Mouse (Mus musculus): ENCODE measurements at regions not wholly inside any gene's neighbourhood (a gene's known extent, or its start where the extent isn't known, plus 50 kb on each side); places are given as distances from the start of the nearest gene placed in this dataset.

GRCm38 (mm10) chr5:50145458-50146083 lies 86.8 kb upstream of the Adgra3 start:
- TF ChIP-seq POLR2A (IDR thresholded peaks at IDR 0.05; ENCODE audit: low read depth, low read length) (no peak), CTCF (conservative IDR thresholded peaks at IDR 0.05; ENCODE audit: insufficient read depth, insufficient read length, low read depth, low read length) (no peak)

Data from kidney, adult 2 months (tissue).